Mouse (Mus musculus): ENCODE data around the gene Krtap4-1.

Gene Krtap4-1

DNA sequence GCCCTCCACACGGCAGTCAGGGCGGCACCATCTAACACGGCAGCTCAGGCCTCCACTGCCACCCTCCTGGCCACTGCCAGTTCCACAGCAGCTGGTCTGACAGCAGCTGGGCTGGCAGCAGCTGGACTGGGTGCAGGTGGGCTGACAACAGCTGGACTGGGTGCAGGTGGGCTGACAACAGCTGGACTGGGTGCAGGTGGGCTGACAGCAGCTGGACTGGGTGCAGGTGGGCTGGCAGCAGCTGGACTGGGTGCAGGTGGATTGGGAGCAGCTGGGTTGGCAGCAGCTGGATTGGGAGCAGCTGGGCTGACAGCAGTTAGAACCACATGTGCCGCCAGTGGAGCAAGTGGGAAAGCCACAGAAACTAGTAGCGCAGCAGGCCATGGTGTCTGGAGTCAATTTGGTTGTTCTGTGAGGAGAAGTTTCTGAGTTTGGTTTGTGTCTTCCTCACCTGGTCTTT is 44.8 kb downstream of the Krtap4-1 start, which contains the start of gene Krtap1-4:
Gene Krtap1-4 (minus strand): TSS at position 410 of the 460 bp plus-strand sequence.
- no peak for DNase-seq

GRCm38 (mm10) chr11:99581564-99581963 is 46.5 kb downstream of the Krtap4-1 start:
- DNase-seq, result no peak

- DNase-seq, result no peak
Observed at GRCm38 (mm10) chr11:99581051-99581450, 47.0 kb downstream of the Krtap4-1 start.

GRCm38 (mm10) chr11:99580636-99581035 is 47.4 kb downstream of the Krtap4-1 start, which contains the start of gene Krtap1-5:
Gene Krtap1-5, minus strand, starts transcription at chr11:99581016.
- DNase-seq, result no peak

Measured in cerebellum, postnatal 14 days (tissue).